Mouse (Mus musculus) intestine, postnatal 0 days (tissue): ENCODE data around the gene Ovca2. TPM values are rescaled to one million over a fixed set of nuclear protein-coding genes. Genes with fewer than 3 reads are reported as not detected.
A peak's percentile ranks its signal among the peaks of the same experiment; 100 is the strongest.

Source experiments
- ATAC-seq: fragments of 200-750 bp; cut with Nextera tagmentation; 2 replicates; pipeline ENCODE4 v1.8.0; 2017; ENCODE audit warnings: mild to moderate bottlenecking, moderate TSS enrichment, moderate library complexity
- H3K27ac ChIP-seq: fragments of 300-500 bp; sonication (generic); 2 replicates; pipeline ENCODE4 v1.5.1; 2014; ENCODE audit warnings: mild to moderate bottlenecking, low read depth, low read length, moderate library complexity
- H3K27me3 ChIP-seq: fragments of 300-500 bp; sonication (generic); replicated peaks from 2 replicates; pipeline ENCODE4 v1.6.1; 2014; ENCODE audit warnings: low read length, mixed read lengths; ENCODE audit not compliant: control insufficient read depth, insufficient read depth
- H3K36me3 ChIP-seq: fragments of 300-500 bp; sonication (generic); 2 replicates; pipeline ENCODE4 v1.6.1; 2014; ENCODE audit warnings: mild to moderate bottlenecking, moderate library complexity; ENCODE audit not compliant: control insufficient read depth, insufficient read depth
- H3K4me1 ChIP-seq: fragments of 300-500 bp; sonication (generic); replicated peaks from 2 replicates; pipeline ENCODE4 v1.6.1; 2014; ENCODE audit warnings: antibody characterized with exemption, low read length, mixed read lengths; ENCODE audit not compliant: control insufficient read depth, insufficient read depth
- H3K4me2 ChIP-seq: fragments of 300-500 bp; sonication (generic); replicated peaks from 2 replicates; pipeline ENCODE4 v1.6.1; 2014; ENCODE audit warnings: low read depth, mild to moderate bottlenecking, moderate library complexity
- H3K4me3 ChIP-seq: fragments of 300-500 bp; sonication (generic); 2 replicates; pipeline ENCODE4 v1.5.1; 2014; ENCODE audit warnings: low read depth, low read length
- H3K9ac ChIP-seq: fragments of 300-500 bp; sonication (generic); 2 replicates; pipeline ENCODE4 v1.6.1; 2014; ENCODE audit warnings: mild to moderate bottlenecking, low read depth, low read length
- H3K9me3 ChIP-seq: fragments of 300-500 bp; sonication (generic); 2 replicates; pipeline ENCODE4 v1.6.1; 2016; ENCODE audit warnings: mixed run types; ENCODE audit not compliant: control insufficient read depth
- CTCF ChIP-seq: sonication (generic); IDR thresholded peaks from 2 replicates; pipeline ENCODE4 v1.5.1; 2016; ENCODE audit warnings: low read depth, mild to moderate bottlenecking, control low read depth, antibody characterized with exemption, moderate library complexity
- WGBS: fragments of 180-500 bp; shearing (Covaris S2); extraction: QIAGEN DNeasy Blood & Tissue Kit; methylation state at CpG from one replicate; pipeline ENCODE4 v1.1.7; 2014; 5-methylcytosine and 5-hydroxymethylcytosine counted together
- polyA plus RNA-seq: library from polyadenylated mRNA; unstranded; fragments of >200 nt; fragmentation: Nextera tagmentation; extraction: Ambion mirVana; gene quantifications from 2 replicates; pipeline ENCODE4 v1.2.1, GENCODE M21; 2015

Ovca2 gene
- polyA plus RNA-seq, 1 experiment from 2014 or later: 21.6 TPM

DNA sequence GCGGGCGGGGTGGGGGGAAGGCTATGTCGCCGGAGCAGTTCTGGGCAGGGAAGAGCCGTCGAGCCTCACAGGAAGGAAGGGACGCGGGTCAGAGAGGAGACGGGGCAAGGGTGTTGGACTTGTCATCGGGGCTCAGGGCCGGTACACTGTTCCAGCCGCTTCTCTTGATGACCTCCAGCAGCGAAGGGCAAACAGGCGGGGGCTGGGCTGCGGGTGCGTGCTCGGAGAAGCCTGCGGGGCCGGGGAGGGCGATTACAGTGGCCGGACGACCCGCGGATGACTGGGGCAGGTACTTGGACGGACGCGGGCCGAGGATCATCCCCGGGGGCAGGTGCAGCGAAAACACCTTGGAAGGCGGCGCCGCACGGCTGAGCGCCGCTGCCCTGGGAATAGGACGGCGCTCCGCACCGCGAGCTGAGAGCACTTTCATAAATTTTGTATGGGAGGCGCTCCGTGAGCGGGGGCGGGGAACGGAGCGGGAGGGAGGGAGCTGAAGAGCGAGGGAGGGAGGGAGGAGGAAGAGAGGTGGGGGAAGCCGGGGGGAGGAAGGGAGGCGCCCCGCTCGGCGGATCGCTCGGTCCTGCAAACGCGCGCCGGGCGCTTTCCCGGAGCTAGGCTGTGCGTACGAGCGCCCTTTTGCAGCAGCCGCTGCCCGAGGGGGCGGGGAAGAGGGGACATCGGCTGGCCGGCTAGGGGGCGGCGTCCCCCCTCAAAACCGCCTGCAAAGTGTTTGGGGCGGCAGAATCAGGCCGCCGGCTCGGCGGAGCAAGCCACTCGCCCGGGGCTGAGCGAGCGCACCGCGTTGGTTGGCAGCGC, 14.8 kb upstream of the Ovca2 start, which contains the start of gene Rtn4rl1:
Gene Rtn4rl1 (plus strand): TSS at position 528 of the 816 bp plus-strand sequence.
- under 1% methylated on average over 80 of the region's 84 CpGs for WGBS
- H3K9ac ChIP-seq: peak within 1 kb of the TSS; percentile 34; the same call in 1 of the 2 replicates
- no peaks in the 10 kb centered on the region for H3K36me3 ChIP-seq
- H3K9me3 ChIP-seq: no peaks in the 10 kb centered on the region
- peaks cover 5% of the 10 kb centered on the region; the same call in 1 of the 2 replicates for H3K4me1 ChIP-seq
- 0 out of 2 replicates have a peak, but pooled peaks have one; percentile 1 for TF ChIP-seq CTCF
- H3K4me2 ChIP-seq: peak within 1 kb of the TSS; percentile 95
- peak within 1 kb of the TSS; percentile 61 for H3K4me3 ChIP-seq
- peak; percentile 10; the same call in 1 of the 2 replicates for ATAC-seq
- peaks cover 29% of the 10 kb centered on the region for H3K27me3 ChIP-seq
- H3K27ac ChIP-seq: no peak within 1 kb of the TSS

DNA sequence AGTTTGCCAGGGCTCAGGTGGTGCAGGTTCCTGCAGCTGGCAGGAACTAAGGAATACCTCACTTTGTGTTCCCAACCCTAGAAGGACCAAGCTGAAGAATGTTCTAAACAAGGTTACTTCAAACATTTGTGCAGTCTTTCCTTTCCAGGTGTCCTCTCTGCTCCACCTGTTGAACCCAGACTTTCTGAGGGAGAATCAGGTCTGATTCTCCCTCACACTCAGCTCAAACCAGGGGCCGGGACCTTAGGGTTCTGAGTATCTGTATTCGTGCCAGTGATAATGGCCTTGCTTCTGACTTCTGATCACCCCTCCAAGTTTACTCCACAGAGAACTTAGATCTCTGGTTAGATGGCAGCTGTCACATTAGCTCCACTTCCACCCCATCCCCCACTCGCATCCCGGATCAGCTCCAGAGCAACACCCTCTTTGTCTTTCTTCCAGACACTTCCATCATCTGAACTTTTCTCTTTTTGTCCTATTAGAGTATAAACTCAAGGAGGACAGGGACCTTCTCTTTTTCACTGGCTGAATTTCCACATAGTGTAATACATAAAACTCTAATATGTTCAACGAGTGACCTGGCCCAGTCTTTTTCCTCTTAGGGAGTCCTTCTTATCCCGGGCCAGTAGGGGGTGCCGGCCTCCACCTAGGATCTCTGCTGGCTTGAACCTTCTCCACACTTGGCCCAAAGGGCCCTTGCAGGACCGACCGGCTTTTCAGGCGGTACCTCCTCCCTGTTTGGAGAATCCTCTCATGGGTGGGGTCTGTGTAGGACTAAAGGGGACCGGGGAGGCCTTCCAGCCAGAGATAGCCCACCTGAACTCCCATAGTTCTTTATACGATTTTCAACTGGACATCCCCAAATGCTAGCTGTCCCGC, 13.9 kb upstream of the Ovca2 start:
- Histone ChIP-seq H3K36me3 (no peaks in the 10 kb centered on the region), H3K4me2 (peak overlapping the region; percentile 95), H3K27me3 (peaks cover 29% of the 10 kb centered on the region), H3K4me3 (peak overlapping the region; percentile 61), H3K4me1 (peaks cover 5% of the 10 kb centered on the region; the same call in 1 of the 2 replicates), H3K9me3 (no peaks in the 10 kb centered on the region), H3K9ac (0 out of 2 replicates have a peak overlapping the region, but pooled peaks have one; percentile 34), H3K27ac (no peak overlapping the region)
- peak; percentile 54 for ATAC-seq
- peak; percentile 94 for TF ChIP-seq CTCF
- 25% methylated on average over 13 of the region's 13 CpGs for WGBS

DNA sequence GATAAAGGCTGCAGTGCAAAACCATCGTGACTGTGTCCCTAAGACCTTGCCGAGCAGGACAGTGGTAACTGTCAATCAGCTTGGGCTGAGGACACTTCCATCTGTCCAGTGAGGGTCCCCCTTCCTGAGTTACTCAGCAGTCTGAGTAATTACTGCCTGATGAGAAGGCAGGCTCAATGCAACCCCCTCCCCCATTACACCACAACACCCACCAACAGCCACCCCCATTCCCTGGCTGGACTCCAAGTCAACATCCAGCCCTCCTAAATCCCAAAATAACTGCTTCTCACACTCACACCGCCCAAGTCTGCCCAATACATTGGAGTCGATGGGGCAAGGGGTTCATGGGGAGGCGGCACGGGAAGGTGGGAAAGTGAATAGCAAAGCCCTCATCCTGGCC, 13.2 kb upstream of the Ovca2 start:
- Histone ChIP-seq H3K36me3 (no peaks in the 10 kb centered on the region), H3K9ac (no peak overlapping the region), H3K9me3 (no peaks in the 10 kb centered on the region), H3K27ac (no peak overlapping the region), H3K4me3 (no peak overlapping the region), H3K4me1 (peaks cover 5% of the 10 kb centered on the region; the same call in 1 of the 2 replicates), H3K4me2 (no peak overlapping the region), H3K27me3 (peaks cover 27% of the 10 kb centered on the region)
- WGBS: 77% methylated on average over 6 of the region's 6 CpGs
- TF ChIP-seq CTCF: no peak
- ATAC-seq: no peak

DNA sequence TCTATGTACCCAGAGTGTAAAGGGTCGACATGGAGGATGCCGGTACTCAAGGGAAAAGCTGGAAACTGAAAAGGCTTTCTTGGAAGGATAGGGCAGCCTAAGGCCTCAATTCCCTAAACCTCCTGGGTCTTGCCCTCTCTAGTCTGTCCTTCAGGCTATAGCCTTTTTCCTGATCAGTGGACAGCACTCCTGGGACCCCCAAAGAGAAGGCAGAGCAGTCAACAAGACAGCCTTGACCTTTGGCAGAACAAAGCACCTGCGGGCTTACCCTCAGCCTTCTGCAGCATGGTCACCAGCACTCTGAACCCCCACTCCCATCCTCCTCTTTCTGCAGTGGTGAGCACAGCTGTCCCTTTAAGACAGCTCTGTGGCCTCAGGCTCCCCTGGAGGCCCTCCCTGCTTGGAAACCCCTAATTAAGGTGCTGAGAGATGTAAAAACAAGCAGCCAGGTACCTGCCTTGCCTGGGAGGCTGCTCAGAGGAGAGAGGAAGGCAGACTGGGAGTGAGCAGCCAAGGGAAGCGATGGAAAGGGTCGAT, 12.3 kb upstream of the Ovca2 start, which contains the start of gene Dph1:
Gene Dph1 (minus strand): TSS at position 337 of the 537 bp plus-strand sequence.
- 60% methylated on average over 5 of the region's 5 CpGs for WGBS
- Histone ChIP-seq H3K36me3 (no peaks in the 10 kb centered on the region), H3K9me3 (no peaks in the 10 kb centered on the region), H3K4me2 (peak within 1 kb of the TSS; percentile 89), H3K27ac (no peak within 1 kb of the TSS), H3K9ac (peak within 1 kb of the TSS; percentile 53), H3K4me3 (peak within 1 kb of the TSS; percentile 96), H3K27me3 (peaks cover 23% of the 10 kb centered on the region), H3K4me1 (peaks cover 5% of the 10 kb centered on the region; the same call in 1 of the 2 replicates)
- no peak for TF ChIP-seq CTCF
- no peak for ATAC-seq

DNA sequence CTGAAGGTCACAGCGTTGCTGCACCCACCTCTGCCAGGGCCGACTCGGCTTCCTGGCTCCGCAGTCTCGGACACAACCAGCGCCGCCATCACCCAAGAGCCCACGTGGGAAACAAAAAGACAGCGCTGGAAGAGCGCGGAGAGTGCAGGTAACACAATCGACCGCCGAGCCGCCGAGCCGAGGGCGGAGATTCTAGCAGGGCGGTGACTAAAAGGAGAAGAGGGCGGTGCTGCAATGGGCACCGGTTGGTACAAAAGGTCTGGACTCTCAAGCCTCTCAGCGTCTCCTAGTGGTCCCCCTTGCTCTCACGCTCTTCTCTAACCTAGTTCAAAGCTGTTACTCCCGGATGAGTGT, 11.7 kb upstream of the Ovca2 start:
- TF ChIP-seq CTCF: peak; percentile 54
- peak; percentile 77 for ATAC-seq
- under 1% methylated on average over 24 of the region's 24 CpGs for WGBS
- H3K4me1 ChIP-seq: peaks cover 5% of the 10 kb centered on the region; the same call in 1 of the 2 replicates
- H3K27me3 ChIP-seq: peaks cover 17% of the 10 kb centered on the region
- H3K36me3 ChIP-seq: peaks cover 5% of the 10 kb centered on the region; the same call in 1 of the 2 replicates
- peak overlapping the region; percentile 89 for H3K4me2 ChIP-seq
- H3K9me3 ChIP-seq: no peaks in the 10 kb centered on the region
- no peak overlapping the region for H3K27ac ChIP-seq
- H3K4me3 ChIP-seq: peak overlapping the region; percentile 96
- peak overlapping the region; percentile 53 for H3K9ac ChIP-seq
